Mouse (Mus musculus): Measurements from ENCODE around the gene Eid3. TPM values are rescaled to one million over a fixed set of nuclear protein-coding genes. Genes with fewer than 3 reads are reported as not detected.

Eid3 gene
- polyA plus RNA-seq, 1 experiment from 2014 or later: 0.37 TPM

DNA sequence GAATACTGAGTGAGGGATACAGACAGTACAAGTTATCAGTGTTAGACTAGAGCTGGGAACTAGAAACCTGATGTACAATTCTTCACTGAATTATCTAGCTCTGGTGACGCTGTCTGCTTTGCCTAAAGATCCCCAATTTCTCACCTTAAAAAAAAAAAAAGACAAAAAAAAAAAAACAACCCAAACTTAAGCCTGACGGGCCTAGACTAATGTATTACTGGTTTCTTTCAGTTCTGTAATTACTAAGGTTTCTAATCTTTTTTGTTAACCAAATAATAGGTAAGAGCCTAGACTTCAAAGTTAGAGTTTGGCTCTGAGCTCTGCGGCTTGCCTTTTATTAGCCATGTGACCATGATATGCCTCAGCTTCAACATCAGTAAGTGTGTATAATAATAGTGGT is 30.5 kb upstream of the Eid3 start:
- H3K4me2 ChIP-seq (ENCODE audit: low read length): no peak overlapping the region
- no peaks in the 10 kb centered on the region for H3K9me3 ChIP-seq (ENCODE audit: control insufficient read depth, low read length)
- H3K4me3 ChIP-seq (replicated peaks; ENCODE audit: low read length): no peak overlapping the region
- H3K27ac ChIP-seq (ENCODE audit: low read length): no peak overlapping the region
- no peak overlapping the region for H3K9ac ChIP-seq (replicated peaks; ENCODE audit: low read depth, low read length)
- no peaks in the 10 kb centered on the region for H3K36me3 ChIP-seq (ENCODE audit: control insufficient read depth, insufficient read depth)
- H3K4me1 ChIP-seq (replicated peaks; ENCODE audit: control insufficient read depth, insufficient read depth, low read length): no peaks in the 10 kb centered on the region
- H3K27me3 ChIP-seq (replicated peaks; ENCODE audit: control insufficient read depth, insufficient read depth, low read length): no peaks in the 10 kb centered on the region
- no peak for ATAC-seq
- WGBS: 70% methylated on average over 3 of the region's 3 CpGs

DNA sequence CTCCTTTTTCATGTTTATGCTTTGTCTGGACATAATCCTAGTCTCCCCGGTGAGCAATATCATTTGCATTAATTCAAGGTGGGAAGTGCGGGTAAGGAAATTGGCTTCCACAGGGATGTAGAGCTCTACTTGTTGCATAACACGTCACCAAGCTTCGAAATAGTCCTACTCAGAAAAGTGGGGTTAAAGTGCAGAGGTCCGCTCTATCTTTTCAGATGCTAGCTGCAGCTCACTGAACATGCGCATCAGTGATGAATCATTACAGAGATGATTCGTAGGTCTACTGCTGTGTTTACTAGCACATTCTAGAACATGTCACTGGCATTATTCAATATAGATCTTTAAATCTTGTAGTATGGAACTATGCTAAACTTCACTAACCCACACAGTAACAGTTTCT is 28.0 kb upstream of the Eid3 start:
- Histone ChIP-seq H3K9me3 (ENCODE audit: control insufficient read depth, low read length) (no peaks in the 10 kb centered on the region), H3K4me3 (replicated peaks; ENCODE audit: low read length) (no peak overlapping the region), H3K27me3 (replicated peaks; ENCODE audit: control insufficient read depth, insufficient read depth, low read length) (no peaks in the 10 kb centered on the region), H3K4me2 (ENCODE audit: low read length) (no peak overlapping the region), H3K9ac (replicated peaks; ENCODE audit: low read depth, low read length) (no peak overlapping the region), H3K36me3 (ENCODE audit: control insufficient read depth, insufficient read depth) (no peaks in the 10 kb centered on the region), H3K4me1 (replicated peaks; ENCODE audit: control insufficient read depth, insufficient read depth, low read length) (no peaks in the 10 kb centered on the region), H3K27ac (ENCODE audit: low read length) (no peak overlapping the region)
- 80% methylated on average over 7 of the region's 7 CpGs for WGBS
- no peak for ATAC-seq

DNA sequence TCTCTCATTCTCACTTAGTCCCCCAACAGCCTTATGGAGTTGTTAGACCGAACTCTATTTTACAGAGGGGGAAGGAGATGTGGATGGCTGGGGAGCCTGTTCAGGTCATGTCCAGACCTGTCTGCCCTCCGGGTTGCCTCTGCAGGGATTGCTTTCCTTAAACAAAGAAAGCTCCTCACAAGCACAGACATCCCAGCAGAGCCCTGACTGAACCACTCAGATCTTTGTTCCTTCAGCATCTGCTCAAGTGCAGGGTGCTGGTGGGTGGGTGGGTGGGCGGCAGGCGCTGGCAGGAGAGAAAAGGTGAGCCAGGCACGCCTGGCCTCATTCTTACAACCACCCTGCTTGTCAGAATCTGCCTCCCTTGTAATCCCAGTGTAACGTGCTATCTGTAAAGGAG is 22.3 kb upstream of the Eid3 start:
- H3K4me1 ChIP-seq (replicated peaks; ENCODE audit: control insufficient read depth, insufficient read depth, low read length): no peaks in the 10 kb centered on the region
- H3K4me2 ChIP-seq (ENCODE audit: low read length): no peak overlapping the region
- no peaks in the 10 kb centered on the region for H3K9me3 ChIP-seq (ENCODE audit: control insufficient read depth, low read length)
- no peak overlapping the region for H3K9ac ChIP-seq (replicated peaks; ENCODE audit: low read depth, low read length)
- no peaks in the 10 kb centered on the region for H3K36me3 ChIP-seq (ENCODE audit: control insufficient read depth, insufficient read depth)
- H3K27ac ChIP-seq (ENCODE audit: low read length): no peak overlapping the region
- H3K27me3 ChIP-seq (replicated peaks; ENCODE audit: control insufficient read depth, insufficient read depth, low read length): no peaks in the 10 kb centered on the region
- 67% methylated on average over 6 of the region's 6 CpGs for WGBS
- H3K4me3 ChIP-seq (replicated peaks; ENCODE audit: low read length): no peak overlapping the region
- ATAC-seq: no peak

DNA sequence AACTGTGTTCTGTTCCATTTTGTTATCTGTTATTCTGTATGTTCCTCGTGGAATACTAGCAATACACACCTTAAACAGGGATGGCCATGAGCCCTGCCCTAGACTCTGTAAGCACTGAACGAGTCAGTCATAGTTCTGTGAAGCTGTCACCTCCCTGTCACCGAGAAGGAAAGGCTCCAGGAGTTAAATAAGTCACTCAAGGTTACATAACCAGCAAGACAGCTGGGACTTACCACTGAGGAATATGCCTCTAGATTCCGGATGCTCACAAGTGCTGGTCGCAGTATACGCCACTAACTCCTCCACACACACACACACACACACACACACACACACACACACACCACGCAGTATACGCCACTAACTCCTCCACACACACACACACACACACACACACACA is 21.7 kb upstream of the Eid3 start:
- no peaks in the 10 kb centered on the region for H3K36me3 ChIP-seq (ENCODE audit: control insufficient read depth, insufficient read depth)

DNA sequence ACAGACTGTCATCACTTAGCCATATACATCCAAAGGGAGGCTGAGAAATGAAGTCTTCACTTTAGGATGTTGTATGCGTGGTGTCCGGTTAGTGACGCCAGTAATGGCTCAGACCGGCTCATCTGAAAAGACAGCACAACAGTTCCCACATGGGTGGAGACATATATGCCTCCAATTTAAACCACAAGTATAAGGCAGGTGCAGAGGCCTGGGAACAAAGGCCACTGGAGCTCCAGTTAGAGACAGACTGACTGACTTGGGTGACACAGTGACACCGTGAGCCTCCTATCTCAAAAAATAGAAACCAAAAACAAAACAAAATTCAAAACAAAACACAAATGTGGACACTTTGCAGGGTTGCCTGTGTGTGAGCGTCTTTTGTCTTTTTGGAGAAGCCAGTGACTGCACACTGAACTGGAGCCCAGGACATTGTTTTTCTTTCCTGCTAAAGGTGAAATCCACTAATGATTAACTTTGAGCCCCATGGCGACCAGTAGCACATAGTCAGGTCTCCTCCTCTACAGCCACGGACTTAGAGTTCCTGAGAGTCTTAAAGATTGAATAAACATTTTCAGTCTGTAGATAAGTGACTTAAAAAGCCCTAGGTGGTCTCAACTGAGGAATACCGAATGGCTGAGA is 18.5 kb upstream of the Eid3 start:
- Histone ChIP-seq H3K27me3 (replicated peaks; ENCODE audit: control insufficient read depth, insufficient read depth, low read length) (no peaks in the 10 kb centered on the region), H3K9ac (replicated peaks; ENCODE audit: low read depth, low read length) (no peak overlapping the region)
- no peak for ATAC-seq

More for the DNA sequence above, 21.7 kb upstream of the Eid3 start:
- H3K4me1 ChIP-seq (replicated peaks; ENCODE audit: control insufficient read depth, insufficient read depth, low read length): no peaks in the 10 kb centered on the region
- H3K9ac ChIP-seq (replicated peaks; ENCODE audit: low read depth, low read length): no peak overlapping the region
- WGBS: 85% methylated on average over 7 of the region's 8 CpGs
- no peak overlapping the region for H3K27ac ChIP-seq (ENCODE audit: low read length)
- ATAC-seq: no peak
- no peaks in the 10 kb centered on the region for H3K9me3 ChIP-seq (ENCODE audit: control insufficient read depth, low read length)
- H3K4me3 ChIP-seq (replicated peaks; ENCODE audit: low read length): no peak overlapping the region
- H3K4me2 ChIP-seq (ENCODE audit: low read length): no peak overlapping the region
- H3K27me3 ChIP-seq (replicated peaks; ENCODE audit: control insufficient read depth, insufficient read depth, low read length): no peaks in the 10 kb centered on the region

DNA sequence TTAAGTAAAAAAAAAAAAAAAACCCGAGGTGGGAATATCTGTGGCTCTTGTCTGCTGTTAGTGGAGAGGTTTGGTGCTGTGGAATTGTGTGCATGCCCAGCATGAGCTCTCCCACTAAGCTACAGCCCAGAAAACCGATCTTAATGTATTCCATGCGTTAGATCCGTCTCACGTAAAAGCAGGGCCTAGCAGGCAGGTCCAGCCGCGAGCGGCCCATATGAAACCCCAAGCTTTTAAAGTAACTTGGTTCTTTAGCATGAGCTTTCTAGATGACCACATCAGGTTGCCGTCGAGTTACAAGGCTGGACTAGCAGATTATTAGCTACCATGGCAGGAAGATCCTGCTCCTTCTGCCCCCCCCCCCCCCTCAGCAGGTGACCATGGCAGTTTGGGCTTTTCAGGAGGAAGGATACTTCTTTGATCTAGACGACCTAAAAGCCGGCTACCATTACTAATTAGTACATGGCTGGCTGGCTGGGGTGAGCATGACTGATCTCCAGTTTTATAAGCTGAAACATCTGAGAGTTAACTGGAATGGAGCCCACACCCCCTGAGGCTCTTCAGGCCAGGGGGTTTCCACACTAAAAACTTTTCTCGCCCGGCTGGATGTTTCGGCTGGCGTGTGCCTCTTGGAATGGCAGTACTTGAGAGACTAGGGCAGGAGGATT is 16.6 kb upstream of the Eid3 start:
- 45% methylated on average over 16 of the region's 16 CpGs for whole genome bisulfite sequencing
- no peak for ATAC-seq

More for the DNA sequence above, 18.5 kb upstream of the Eid3 start:
- H3K4me3 ChIP-seq (replicated peaks; ENCODE audit: low read length): no peak overlapping the region
- 87% methylated on average over 9 of the region's 9 CpGs for WGBS
- H3K4me2 ChIP-seq (ENCODE audit: low read length): no peak overlapping the region
- H3K27ac ChIP-seq (ENCODE audit: low read length): no peak overlapping the region
- no peaks in the 10 kb centered on the region for H3K9me3 ChIP-seq (ENCODE audit: control insufficient read depth, low read length)
- H3K4me1 ChIP-seq (replicated peaks; ENCODE audit: control insufficient read depth, insufficient read depth, low read length): no peaks in the 10 kb centered on the region
- no peaks in the 10 kb centered on the region for H3K36me3 ChIP-seq (ENCODE audit: control insufficient read depth, insufficient read depth)

DNA sequence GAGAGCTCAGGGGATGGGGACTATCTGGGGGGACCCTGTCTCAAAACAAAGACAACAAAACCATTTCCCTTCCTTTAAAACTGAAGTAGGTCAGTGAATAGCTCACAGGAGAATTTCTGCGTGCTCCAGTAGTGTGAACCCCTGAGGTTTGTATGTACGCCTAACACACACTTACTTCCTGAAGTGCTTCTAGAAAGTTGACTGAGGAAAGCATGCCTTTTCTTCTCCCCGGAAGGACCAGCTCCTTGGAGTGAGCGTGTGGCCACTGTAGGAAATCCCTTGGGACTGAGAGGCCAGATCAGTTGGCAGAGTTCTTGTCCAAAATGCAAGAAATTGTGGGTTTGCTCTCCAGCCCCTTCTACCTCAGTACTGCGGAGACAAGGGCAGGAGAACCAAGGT is 16.1 kb upstream of the Eid3 start:
- no peak overlapping the region for H3K9ac ChIP-seq (replicated peaks; ENCODE audit: low read depth, low read length)
- H3K4me3 ChIP-seq (replicated peaks; ENCODE audit: low read length): no peak overlapping the region
- H3K4me2 ChIP-seq (ENCODE audit: low read length): no peak overlapping the region
- H3K27ac ChIP-seq (ENCODE audit: low read length): no peak overlapping the region
- no peak for ATAC-seq
- H3K9me3 ChIP-seq (ENCODE audit: control insufficient read depth, low read length): no peaks in the 10 kb centered on the region
- no peaks in the 10 kb centered on the region for H3K27me3 ChIP-seq (replicated peaks; ENCODE audit: control insufficient read depth, insufficient read depth, low read length)
- WGBS: 80% methylated on average over 5 of the region's 5 CpGs
- no peaks in the 10 kb centered on the region for H3K36me3 ChIP-seq (ENCODE audit: control insufficient read depth, insufficient read depth)
- no peaks in the 10 kb centered on the region for H3K4me1 ChIP-seq (replicated peaks; ENCODE audit: control insufficient read depth, insufficient read depth, low read length)

More for the DNA sequence above, 16.6 kb upstream of the Eid3 start:
- Histone ChIP-seq H3K27me3 (replicated peaks; ENCODE audit: control insufficient read depth, insufficient read depth, low read length) (no peaks in the 10 kb centered on the region), H3K36me3 (ENCODE audit: control insufficient read depth, insufficient read depth) (no peaks in the 10 kb centered on the region), H3K9ac (replicated peaks; ENCODE audit: low read depth, low read length) (no peak overlapping the region), H3K27ac (ENCODE audit: low read length) (no peak overlapping the region), H3K4me3 (replicated peaks; ENCODE audit: low read length) (no peak overlapping the region), H3K9me3 (ENCODE audit: control insufficient read depth, low read length) (no peaks in the 10 kb centered on the region), H3K4me1 (replicated peaks; ENCODE audit: control insufficient read depth, insufficient read depth, low read length) (no peaks in the 10 kb centered on the region), H3K4me2 (ENCODE audit: low read length) (no peak overlapping the region)

DNA sequence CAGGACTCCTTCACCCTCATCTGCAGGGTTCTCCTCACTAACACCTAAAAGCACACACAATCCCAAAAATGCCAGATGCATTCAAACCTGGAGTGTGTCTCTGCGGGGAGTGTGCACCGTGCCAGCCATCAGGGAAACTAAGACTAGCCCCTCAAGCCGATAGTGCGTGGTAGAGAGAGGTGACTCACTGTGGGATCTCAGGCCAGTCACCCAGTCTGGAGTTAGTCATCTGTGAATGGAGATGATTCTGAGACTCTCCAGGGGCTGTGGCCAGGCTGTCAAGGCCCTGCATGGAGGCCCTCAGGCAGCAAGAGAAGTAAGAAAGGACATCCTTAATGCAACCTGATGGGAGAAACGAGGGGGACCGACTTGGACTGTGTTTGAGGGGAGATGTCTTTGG is 14.7 kb upstream of the Eid3 start:
- ATAC-seq: no peak

DNA sequence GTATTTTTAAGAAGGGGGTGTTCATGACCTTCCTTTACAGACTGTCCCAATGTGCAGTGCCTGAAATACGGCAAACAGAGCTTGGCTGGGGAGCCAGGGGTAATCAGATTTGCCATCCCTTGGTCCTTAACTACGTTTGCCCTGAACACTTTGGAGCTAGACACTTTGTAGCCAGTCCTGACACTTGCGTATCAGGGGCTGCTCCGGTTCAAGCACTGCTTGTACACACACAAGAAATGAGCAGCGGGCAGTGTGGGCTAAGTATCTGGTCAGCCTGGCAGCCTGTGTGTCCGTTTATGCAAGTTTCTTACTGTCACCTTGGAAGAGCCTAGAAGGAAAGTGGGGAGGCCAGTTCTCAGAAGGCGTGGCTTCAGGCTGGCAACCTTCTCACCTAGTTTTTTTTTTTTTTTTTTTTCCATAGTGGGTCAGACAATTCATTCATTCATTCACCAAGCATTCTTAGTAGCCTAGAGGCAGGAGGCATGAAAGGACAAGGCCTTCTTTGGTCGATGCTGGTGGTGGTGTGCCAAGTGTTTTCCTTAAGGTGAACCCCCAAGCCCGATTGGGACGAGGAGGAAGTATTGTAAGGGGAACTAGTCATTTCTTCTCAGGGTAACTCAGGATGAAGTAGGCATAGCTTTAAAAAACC is 8.3 kb upstream of the Eid3 start:
- H3K4me3 ChIP-seq (replicated peaks; ENCODE audit: low read length): peak overlapping the region; percentile 69; the same call in 1 of the 2 replicates
- H3K27me3 ChIP-seq (replicated peaks; ENCODE audit: control insufficient read depth, insufficient read depth, low read length): no peaks in the 10 kb centered on the region
- no peak overlapping the region for H3K9ac ChIP-seq (replicated peaks; ENCODE audit: low read depth, low read length)
- no peak overlapping the region for H3K27ac ChIP-seq (ENCODE audit: low read length)
- peak overlapping the region; percentile 77 for H3K4me2 ChIP-seq (ENCODE audit: low read length)
- ATAC-seq: no peak
- no peaks in the 10 kb centered on the region for H3K9me3 ChIP-seq (ENCODE audit: control insufficient read depth, low read length)
- no peaks in the 10 kb centered on the region for H3K36me3 ChIP-seq (ENCODE audit: control insufficient read depth, insufficient read depth)
- H3K4me1 ChIP-seq (replicated peaks; ENCODE audit: control insufficient read depth, insufficient read depth, low read length): peaks cover 18% of the 10 kb centered on the region
- WGBS: 46% methylated on average over 10 of the region's 10 CpGs

More for the DNA sequence above, 14.7 kb upstream of the Eid3 start:
- Histone ChIP-seq H3K27ac (ENCODE audit: low read length) (no peak overlapping the region), H3K36me3 (ENCODE audit: control insufficient read depth, insufficient read depth) (no peaks in the 10 kb centered on the region), H3K4me1 (replicated peaks; ENCODE audit: control insufficient read depth, insufficient read depth, low read length) (no peaks in the 10 kb centered on the region), H3K4me3 (replicated peaks; ENCODE audit: low read length) (no peak overlapping the region), H3K9me3 (ENCODE audit: control insufficient read depth, low read length) (no peaks in the 10 kb centered on the region), H3K9ac (replicated peaks; ENCODE audit: low read depth, low read length) (no peak overlapping the region), H3K27me3 (replicated peaks; ENCODE audit: control insufficient read depth, insufficient read depth, low read length) (no peaks in the 10 kb centered on the region), H3K4me2 (ENCODE audit: low read length) (no peak overlapping the region)
- 89% methylated on average over 6 of the region's 6 CpGs for WGBS

Data from forebrain, embryonic 16.5 days (tissue).